Mouse (Mus musculus): ENCODE measurements around the gene Cass4.

Cass4 gene

GRCm38 (mm10) chr2:172392041-172392521 lies 1.5 kb upstream of the Cass4 start:
- no peak for DNase-seq

GRCm38 (mm10) chr2:172394052-172394392 lies 428 bp downstream of the Cass4 start:
- no peak for DNase-seq

GRCm38 (mm10) chr2:172394671-172395070 lies 1.1 kb downstream of the Cass4 start:
- DNase-seq: no peak

DNA sequence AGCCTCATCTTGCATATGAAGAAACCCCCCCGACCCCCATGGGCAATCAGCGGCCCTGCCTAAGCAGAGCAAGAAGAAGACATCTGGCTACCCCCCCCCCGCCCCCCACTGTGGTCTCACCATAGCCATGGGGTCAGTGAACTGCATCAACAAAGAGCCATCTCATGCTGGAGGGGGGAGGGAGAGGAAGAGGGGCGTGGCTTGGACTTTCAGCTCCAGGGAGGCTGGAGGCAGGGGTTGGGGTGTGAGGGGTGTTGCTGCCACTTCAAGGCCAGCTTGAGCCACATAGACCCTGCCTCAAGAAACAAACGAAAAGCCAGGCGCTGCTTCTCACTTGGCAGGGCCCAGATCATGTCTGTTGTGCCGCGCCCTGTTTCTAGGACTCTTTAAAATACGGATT lies 2.4 kb downstream of the Cass4 start:
- DNase-seq: peak in 1 of 2 experiments; percentile 49

GRCm38 (mm10) chr2:172399901-172400300 lies 6.3 kb downstream of the Cass4 start:
- peak; percentile 34 to 40 for DNase-seq

GRCm38 (mm10) chr2:172401116-172401825 lies 7.7 kb downstream of the Cass4 start:
- peak; percentile 52 to 62 for DNase-seq

DNA sequence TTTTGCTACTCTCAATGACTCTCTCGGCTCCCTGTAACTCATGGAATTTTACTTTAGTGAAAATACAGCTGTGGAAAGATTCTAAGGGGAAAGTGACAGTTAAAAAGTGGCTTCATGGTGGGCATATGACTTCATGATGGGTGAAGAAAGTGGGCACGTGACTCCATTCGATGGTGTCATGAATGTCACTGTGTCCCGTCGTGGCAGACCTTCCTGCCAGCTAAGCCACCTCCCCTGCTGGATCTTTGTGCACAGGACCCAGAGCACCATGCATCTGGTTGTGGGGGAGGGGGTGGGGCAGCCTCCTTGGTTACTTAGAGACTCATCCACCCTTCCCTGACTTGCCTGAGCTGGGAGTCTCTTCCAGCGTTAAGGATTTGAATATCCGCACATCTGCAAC lies 10.6 kb downstream of the Cass4 start:
- DNase-seq: no peak

DNA sequence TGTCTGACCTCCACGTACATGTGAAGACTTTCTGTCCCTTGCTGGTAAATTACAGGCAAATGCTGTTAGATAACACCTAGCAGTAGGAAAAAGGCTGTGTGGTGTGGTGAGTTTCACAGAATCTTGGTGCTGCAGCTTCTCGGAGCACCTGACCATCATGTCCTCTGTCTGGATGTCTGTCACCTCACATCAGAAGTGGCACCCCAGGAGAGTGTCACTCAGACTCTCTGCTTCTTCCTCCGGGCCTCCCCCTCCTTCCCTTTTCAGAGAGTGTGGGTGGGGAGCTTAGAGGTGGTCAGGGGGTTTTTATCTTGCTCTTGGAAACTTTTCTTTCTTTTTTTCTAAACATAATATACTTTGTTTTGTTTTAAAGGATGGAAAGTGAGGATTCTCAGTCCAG lies 11.4 kb downstream of the Cass4 start:
- no peak for DNase-seq

DNA sequence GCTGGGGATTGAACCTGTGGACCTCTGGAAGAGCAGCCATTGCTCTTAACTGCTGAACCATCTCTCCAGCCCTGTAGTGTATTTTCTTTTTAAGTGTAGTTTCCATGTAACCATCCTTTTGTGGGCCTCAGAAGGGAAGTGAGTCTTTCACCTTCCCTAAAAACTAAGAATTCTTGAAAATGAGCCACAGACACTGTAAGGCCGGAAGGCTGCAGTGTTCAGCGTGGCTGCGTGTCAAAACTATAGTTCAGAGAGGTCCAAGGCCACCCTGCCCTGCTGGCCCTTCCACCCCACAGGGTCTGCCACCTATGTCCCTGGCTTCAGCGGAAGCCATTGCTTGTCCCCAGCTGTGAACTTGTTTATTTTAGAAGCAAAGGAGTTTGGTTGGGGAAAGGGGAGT lies 12.6 kb downstream of the Cass4 start:
- DNase-seq: peak in 1 of 2 experiments; percentile 43

DNA sequence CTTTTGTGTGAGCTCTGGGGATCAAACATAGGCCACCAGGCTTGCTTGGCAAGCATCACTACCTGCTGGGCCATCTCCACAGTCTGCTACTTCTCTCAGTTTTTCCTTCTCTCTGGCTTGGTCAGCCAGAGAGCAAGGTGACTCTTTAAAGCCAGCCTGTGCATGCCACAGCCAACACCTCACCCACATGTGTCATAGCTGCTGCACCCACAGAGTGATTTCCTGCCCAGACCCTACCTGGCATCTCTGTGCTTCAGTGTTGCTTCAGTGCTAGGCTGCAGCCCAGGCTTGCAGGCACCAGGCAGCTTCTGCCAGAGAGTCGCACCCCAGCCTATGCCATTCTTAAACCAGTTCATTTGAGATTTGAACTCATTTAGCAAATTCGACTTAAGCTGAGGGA lies 13.9 kb downstream of the Cass4 start:
- no peak for DNase-seq

- no peak for DNase-seq
These were observed 17.1 kb downstream of the Cass4 start for GRCm38 (mm10) chr2:172410686-172411085.

- DNase-seq: peak; percentile 55 to 91
These were observed 17.5 kb downstream of the Cass4 start for GRCm38 (mm10) chr2:172411091-172411490.

- DNase-seq: peak; percentile 69 to 92
These were observed 18.9 kb downstream of the Cass4 start for GRCm38 (mm10) chr2:172412454-172412853.

- peak in 1 of 2 experiments; percentile 47 for DNase-seq
These were observed 19.7 kb downstream of the Cass4 start for GRCm38 (mm10) chr2:172413273-172413672.

GRCm38 (mm10) chr2:172413894-172414293 lies 20.3 kb downstream of the Cass4 start:
- no peak for DNase-seq

DNA sequence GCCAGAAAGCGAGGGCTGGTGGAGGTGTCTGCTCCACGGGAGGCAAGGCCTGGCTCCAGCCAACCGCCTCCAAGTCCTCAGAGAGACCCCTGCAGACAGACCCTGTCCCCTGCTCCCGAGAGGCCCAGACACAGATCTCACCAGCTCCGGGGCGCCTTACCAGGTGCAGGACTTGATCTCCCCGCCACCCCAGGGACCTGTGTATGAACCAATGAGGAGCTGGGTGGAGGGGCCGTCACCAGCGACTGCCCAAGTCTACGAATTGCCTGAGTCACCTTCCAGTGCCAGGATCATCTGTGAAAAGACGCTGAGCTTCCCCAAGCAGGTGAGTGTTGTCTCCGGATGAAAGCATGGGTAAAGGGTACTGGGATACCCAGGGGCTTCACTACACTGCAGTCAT lies 22.6 kb downstream of the Cass4 start:
- no peak for DNase-seq

DNA sequence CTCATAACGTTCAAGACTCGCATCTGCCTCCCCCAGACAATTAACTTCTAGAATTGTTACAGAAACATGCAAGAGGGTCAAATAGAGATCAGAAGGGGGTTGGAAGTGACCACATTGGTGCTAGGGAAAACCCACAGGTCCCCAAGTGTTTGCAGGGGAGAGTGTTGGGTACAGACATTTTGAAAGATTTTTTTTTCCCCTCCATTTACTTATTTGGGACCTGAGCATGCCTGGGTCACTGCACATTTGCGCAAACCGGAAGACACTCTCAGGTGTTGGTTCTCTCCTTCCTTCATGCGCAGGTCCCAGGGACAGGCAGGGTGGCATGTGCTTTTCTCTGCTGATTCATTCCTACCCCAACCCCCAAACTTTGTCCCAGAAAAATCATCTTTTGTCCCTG lies 23.3 kb downstream of the Cass4 start:
- DNase-seq: no peak

GRCm38 (mm10) chr2:172418208-172418607 lies 24.6 kb downstream of the Cass4 start:
- DNase-seq: no peak

GRCm38 (mm10) chr2:172430609-172431008 lies 37.0 kb downstream of the Cass4 start:
- DNase-seq: peak; percentile 36 to 65

DNA sequence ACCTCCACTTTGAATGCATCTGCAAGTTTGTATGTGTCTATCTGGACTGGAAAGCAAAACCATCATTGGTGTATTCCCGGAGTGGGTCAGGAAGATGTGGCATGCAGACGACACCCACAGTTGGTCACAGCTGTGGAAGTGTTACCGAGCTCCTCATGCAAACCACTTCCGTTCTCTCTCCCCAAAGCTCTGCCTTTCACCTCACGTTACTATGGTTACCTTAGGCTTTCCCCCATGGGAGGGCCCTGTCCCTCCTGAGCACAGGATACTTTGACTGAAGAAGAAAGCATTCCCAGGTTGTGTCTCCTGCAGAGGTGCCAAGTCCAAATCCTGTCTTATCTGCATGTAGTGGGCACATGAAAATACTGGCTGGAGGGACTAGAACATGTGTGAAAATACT lies 40.2 kb downstream of the Cass4 start:
- no peak for DNase-seq

- no peak for DNase-seq
These were observed 43.9 kb downstream of the Cass4 start for GRCm38 (mm10) chr2:172437371-172437952.

DNA sequence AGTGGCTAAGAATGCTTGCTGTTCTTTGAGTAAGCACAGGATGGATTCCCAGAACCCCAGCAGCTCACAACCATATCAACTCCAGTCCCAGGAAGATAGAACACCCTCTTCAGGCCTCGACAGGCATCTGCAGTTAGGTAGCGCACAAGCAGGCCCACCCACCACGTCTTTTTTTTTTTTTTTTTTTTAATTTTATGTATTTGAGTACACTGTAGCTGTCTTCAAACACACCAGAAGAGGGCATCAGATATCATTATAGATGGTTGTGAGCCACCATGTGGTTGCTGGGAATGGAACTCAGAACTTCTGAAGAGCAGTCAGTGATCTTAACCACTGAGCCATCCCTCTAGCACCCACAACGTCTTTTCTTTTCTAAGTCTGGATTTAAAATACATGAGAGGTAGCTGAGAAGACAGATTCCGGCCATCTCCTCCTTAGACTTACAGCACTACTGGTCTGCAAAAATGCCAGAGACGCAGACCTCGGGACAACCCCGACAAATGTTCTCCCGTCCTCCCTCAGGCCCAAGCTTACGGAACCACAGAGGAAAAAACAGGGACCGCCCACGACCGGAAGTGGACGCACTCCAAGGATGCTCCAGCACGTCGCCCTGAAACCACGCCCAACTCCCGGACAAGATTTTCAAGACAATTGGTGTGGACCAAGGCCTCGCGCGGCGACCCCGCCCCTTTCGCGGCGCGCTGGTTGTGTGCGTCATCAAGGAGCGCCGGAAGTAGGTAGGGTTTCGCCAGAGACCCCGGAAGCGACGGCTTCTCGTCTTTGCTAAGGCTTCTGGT lies 46.4 kb downstream of the Cass4 start, which contains the start of gene Rtf2:
Gene Rtf2 (plus strand): TSS at position 714 of the 797 bp plus-strand sequence.
- peak; percentile 99 to 100 for DNase-seq

GRCm38 (mm10) chr2:172440640-172441005 lies 47.0 kb downstream of the Cass4 start:
- DNase-seq: no peak

DNA sequence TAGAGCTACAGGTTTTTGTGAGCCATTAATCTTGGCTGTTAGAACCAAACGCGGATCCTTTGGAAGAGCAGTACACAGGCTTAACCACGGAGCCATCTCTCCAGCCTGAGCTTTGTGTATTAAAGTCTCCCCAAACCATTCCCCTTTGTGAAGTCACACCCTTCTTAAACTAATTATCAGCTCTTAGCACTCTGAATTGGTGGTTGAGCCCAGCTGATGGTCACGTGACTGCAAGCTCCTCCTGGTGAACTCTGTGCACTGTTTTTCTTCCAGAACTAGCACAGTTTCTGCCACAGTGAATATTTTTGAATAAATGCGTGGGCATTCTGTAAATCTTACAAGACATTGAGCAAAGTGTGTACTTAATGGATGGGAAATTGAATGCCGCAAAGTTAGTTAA lies 47.6 kb downstream of the Cass4 start:
- DNase-seq: peak in 1 of 2 experiments; percentile 18

Measured in lung, postnatal 4 days (tissue).